19 mouse cellular contexts compared by ENCODE assay signal in the genomic region with DNA sequence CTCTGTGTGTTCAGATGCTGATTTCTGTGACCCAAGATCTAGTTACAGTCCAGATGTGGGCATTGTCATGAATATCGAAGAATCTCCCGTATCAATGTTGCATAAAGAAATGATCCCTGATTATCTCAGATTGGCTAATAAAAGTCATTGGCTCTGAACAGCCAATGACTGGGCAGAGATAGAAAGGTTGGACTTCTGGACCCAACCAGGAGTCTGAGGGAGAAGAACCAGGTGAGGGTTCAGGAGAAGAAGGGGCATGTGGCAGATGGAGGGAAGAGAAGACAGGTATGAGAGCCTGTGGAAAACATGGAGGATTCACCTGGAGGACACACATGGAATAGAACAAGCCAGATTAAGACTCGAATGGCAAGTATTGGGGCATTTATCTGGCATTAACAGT.
"Had no signal": no experiment of that assay in that cellular context is flagged by ENCODE, and none has a peak within 500 bp of the region (broad histone marks: within the 10 kb centered on the region; RNA-seq: fewer than 3 reads in every experiment).

No protein-coding gene starts in this region.

- H3K36me3 ChIP-seq: liver, embryonic 15.5 days; midbrain, embryonic 10.5 days; midbrain, embryonic 13.5 days; neural tube, embryonic 13.5 days; neural tube, embryonic 15.5 days had no signal

- H3K9me3 ChIP-seq: liver, embryonic 15.5 days; midbrain, embryonic 10.5 days; midbrain, embryonic 13.5 days; neural tube, embryonic 13.5 days; neural tube, embryonic 15.5 days had no signal

- H3K4me1 ChIP-seq: midbrain, embryonic 10.5 days; midbrain, embryonic 13.5 days; neural tube, embryonic 13.5 days; neural tube, embryonic 15.5 days had no signal

- H3K4me2 ChIP-seq: liver, embryonic 15.5 days; lung, embryonic 14.5 days; midbrain, embryonic 13.5 days; neural tube, embryonic 13.5 days; neural tube, embryonic 15.5 days had no signal

- H3K27me3 ChIP-seq: midbrain, embryonic 13.5 days; neural tube, embryonic 13.5 days; neural tube, embryonic 15.5 days had no signal

- H3K4me3 ChIP-seq: liver, embryonic 15.5 days; midbrain, embryonic 10.5 days; midbrain, embryonic 13.5 days; myocyte; neural tube, embryonic 13.5 days; neural tube, embryonic 15.5 days had no signal

- H3K9ac ChIP-seq: liver, embryonic 15.5 days; lung, embryonic 14.5 days; midbrain, embryonic 13.5 days; neural tube, embryonic 13.5 days; neural tube, embryonic 15.5 days had no signal

- DNase-seq: lung, adult 18-20 months; lung, embryonic 14.5 days; lung, postnatal 10 days; lung, postnatal 4 days; retina, postnatal 1 day; right cerebral cortex, adult 18-20 months; right cerebral cortex, postnatal 25 days; right cerebral cortex, postnatal 4 days; spleen, adult 18-20 months; thymus, adult 18-20 months; thymus, postnatal 14 days; thymus, postnatal 36 days had no signal

- H3K27ac ChIP-seq: liver, embryonic 15.5 days; midbrain, embryonic 10.5 days; midbrain, embryonic 13.5 days; neural tube, embryonic 13.5 days; neural tube, embryonic 15.5 days had no signal

- ATAC-seq: midbrain, embryonic 13.5 days; midbrain, embryonic 16.5 days had no signal
